10 mouse cellular contexts compared by ENCODE assay signal in the genomic region with DNA sequence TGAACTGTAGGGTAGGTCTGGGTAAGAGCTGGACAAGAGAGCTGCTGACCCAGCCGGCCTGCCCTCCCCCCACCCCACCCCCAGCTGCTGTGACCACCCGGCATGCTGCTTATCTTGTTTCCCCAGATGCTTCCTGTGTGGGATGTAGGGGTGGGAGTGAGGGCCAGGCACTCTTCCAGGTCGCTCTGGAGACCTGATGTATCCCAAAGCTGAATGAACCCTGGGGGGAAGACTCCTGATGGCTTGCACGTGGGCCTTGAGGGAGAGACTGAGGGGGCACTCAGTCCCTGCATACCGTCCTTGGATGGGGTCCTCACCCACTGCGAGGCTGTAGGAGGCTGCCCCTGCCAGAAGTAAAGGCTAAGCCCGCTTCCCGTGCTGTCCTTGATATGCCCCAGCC. TPM values are rescaled to one million over a fixed set of nuclear protein-coding genes. Genes with fewer than 3 reads are reported as not detected.
DNase-seq lines count a peak whose midpoint lies in the region; ATAC-seq and TF ChIP-seq lines count a peak whose summit lies in the region.
"Had no signal": no experiment of that assay in that cellular context is flagged by ENCODE, and none has a peak within 500 bp of the region (broad histone marks: within the 10 kb centered on the region; RNA-seq: fewer than 3 reads in every experiment).

No protein-coding gene starts in this region.

- H3K79me2 ChIP-seq in heart, adult 2 months (replicated peaks; ENCODE audit: control insufficient read depth, insufficient read depth, low read length), result no peaks in the 10 kb centered on the region

- H3K27ac ChIP-seq in heart, adult 2 months, result peak overlapping the region; percentile 90
- H3K27ac ChIP-seq in midbrain, embryonic 13.5 days, result no peak overlapping the region

- peak overlapping the region; percentile 15; the same call in 1 of the 2 replicates for H3K9ac ChIP-seq in heart, adult 2 months (ENCODE audit: low read depth, low read length)
- no peak overlapping the region for H3K9ac ChIP-seq in midbrain, embryonic 13.5 days (replicated peaks)

- peak; percentile 41 for DNase-seq in gastrocnemius, postnatal 25 days
- no peak for DNase-seq in gastrocnemius, adult 8-10 months (ENCODE audit: low spot score in 2 of 2)
- peak; percentile 70 to 81 for DNase-seq in heart, adult 2 months
- DNase-seq in kidney, postnatal 10 days, result peak; percentile 79
- peak; percentile 74 to 85 for DNase-seq in lung, postnatal 4 days
- no peak for DNase-seq in left cerebral cortex, postnatal 4 days
- DNase-seq in left cerebral cortex, postnatal 25 days (ENCODE audit: low spot score in 2 of 2), result no peak

- TF ChIP-seq POLR2A in heart, adult 2 months (IDR thresholded peaks at IDR 0.05; ENCODE audit: insufficient read depth, low read depth, low read length), result peak; percentile 54; the same call in 1 of the 2 replicates

- peak; percentile 99 for TF ChIP-seq EP300 in heart, adult 2 months (IDR thresholded peaks at IDR 0.05; ENCODE audit: insufficient read depth, low read depth, low read length)

- no peak for ATAC-seq in midbrain, embryonic 13.5 days

- H3K9me3 ChIP-seq in midbrain, embryonic 13.5 days, result no peaks in the 10 kb centered on the region

- no peaks in the 10 kb centered on the region for H3K27me3 ChIP-seq in heart, adult 2 months (ENCODE audit: control insufficient read depth, insufficient read depth, low read length)
- no peaks in the 10 kb centered on the region for H3K27me3 ChIP-seq in midbrain, embryonic 13.5 days

- intact Hi-C loops in heart, adult 2 months (cut with DNase I), result no loop called here
- intact Hi-C loops in left cerebral cortex, postnatal 4 days (cut with DNase I), result no loop called here
- intact Hi-C loops in left cerebral cortex, postnatal 25 days (cut with DNase I), result no loop called here

- no peaks in the 10 kb centered on the region for H3K36me3 ChIP-seq in heart, adult 2 months (ENCODE audit: control insufficient read depth, insufficient read depth, low read length)
- H3K36me3 ChIP-seq in midbrain, embryonic 13.5 days, result no peaks in the 10 kb centered on the region

- no peak for TF ChIP-seq CTCF in heart, adult 2 months (IDR thresholded peaks at IDR 0.05)

- H3K4me1 ChIP-seq in heart, adult 2 months (ENCODE audit: control insufficient read depth, insufficient read depth, low read length), result peaks cover 19% of the 10 kb centered on the region
- H3K4me1 ChIP-seq in midbrain, embryonic 13.5 days (replicated peaks), result peaks cover 8% of the 10 kb centered on the region

- H3K4me3 ChIP-seq in heart, adult 2 months, result no peak overlapping the region
- H3K4me3 ChIP-seq in midbrain, embryonic 13.5 days (replicated peaks), result no peak overlapping the region

- H3K4me2 ChIP-seq in midbrain, embryonic 13.5 days (replicated peaks), result no peak overlapping the region

- 29% methylated on average over 8 of the region's 8 CpGs for WGBS in heart, adult 2 months
- 60% methylated on average over 8 of the region's 8 CpGs for WGBS in midbrain, embryonic 13.5 days

RNA-seq across cellular contexts. Expression of gene Atp5mpl, which starts 21.7 kb away (rescaled TPM):
- total RNA-seq in gastrocnemius, postnatal 25 days (2021), result 100 to 1,000 TPM; 775 to 816 TPM
- total RNA-seq in gastrocnemius, adult 8-10 months (2022), result 100 to 1,000 TPM; 712 to 770 (median 740) TPM
- 1,000 to 10,000 TPM; 1,131 to 1,298 TPM for total RNA-seq in heart, adult 2 months (2021)
- 163 and 316 TPM in 2 replicates for polyA plus RNA-seq in heart, adult 2 months (2012; rRNA removed)
- 100 to 1,000 TPM; 363 to 384 TPM for total RNA-seq in left cerebral cortex, postnatal 4 days (2021)
- total RNA-seq in left cerebral cortex, postnatal 25 days (2021), result 100 to 1,000 TPM; 375 to 382 TPM
- polyA plus RNA-seq in midbrain, embryonic 13.5 days (2015; fragmentation: Nextera tagmentation; extraction: Ambion mirVana), result 697 and 714 TPM in 2 replicates

RNA-seq across cellular contexts. Expression of gene Tdrd9, which starts 26.2 kb away (rescaled TPM):
- total RNA-seq in gastrocnemius, postnatal 25 days (2021), result under 1 TPM; 0.08 to 0.46 TPM
- total RNA-seq in gastrocnemius, adult 8-10 months (2022), result under 1 TPM in 3 of 4 experiments, not detected in 1; 0.07 to 0.29 (median 0.16) TPM
- total RNA-seq in heart, adult 2 months (2021), result under 1 TPM in 1 of 2 experiments, not detected in 1; 0.09 TPM
- polyA plus RNA-seq in heart, adult 2 months (2012; rRNA removed), result 0.10 and 0.15 TPM in 2 replicates
- total RNA-seq in left cerebral cortex, postnatal 4 days (2021), result under 1 TPM; 0.34 to 0.56 TPM
- total RNA-seq in left cerebral cortex, postnatal 25 days (2021), result under 1 TPM; 0.28 to 0.85 TPM
- polyA plus RNA-seq in midbrain, embryonic 13.5 days (2015; fragmentation: Nextera tagmentation; extraction: Ambion mirVana), result 0.23 and 0.58 TPM in 2 replicates

RNA-seq across cellular contexts. Expression of gene Rd3l, which starts 36.0 kb away (rescaled TPM):
- total RNA-seq in gastrocnemius, postnatal 25 days (2021), result not detected
- total RNA-seq in gastrocnemius, adult 8-10 months (2022), result not detected
- under 1 TPM; 0.32 to 0.44 TPM for total RNA-seq in heart, adult 2 months (2021)
- polyA plus RNA-seq in heart, adult 2 months (2012; rRNA removed), result not detected in 2 replicates
- not detected for total RNA-seq in left cerebral cortex, postnatal 4 days (2021)
- total RNA-seq in left cerebral cortex, postnatal 25 days (2021), result under 1 TPM; 0.34 to 0.50 TPM
- polyA plus RNA-seq in midbrain, embryonic 13.5 days (2015; fragmentation: Nextera tagmentation; extraction: Ambion mirVana), result not detected in 2 replicates
- total RNA-seq: ES-E14 had no signal
- polyA plus RNA-seq: limb, embryonic 11.5 days had no signal

RNA-seq across cellular contexts. Expression of gene Ppp1r13b, which starts 37.2 kb away (rescaled TPM):
- total RNA-seq in gastrocnemius, postnatal 25 days (2021), result 1 to 10 TPM; 5.3 to 6.1 TPM
- 1 to 10 TPM; 4.1 to 8.0 (median 6.0) TPM for total RNA-seq in gastrocnemius, adult 8-10 months (2022)
- total RNA-seq in heart, adult 2 months (2021), result 10 to 100 TPM; 18.0 to 18.1 TPM
- 11.8 and 16.6 TPM in 2 replicates for polyA plus RNA-seq in heart, adult 2 months (2012; rRNA removed)
- 10 to 100 TPM; 58.1 to 60.3 TPM for total RNA-seq in left cerebral cortex, postnatal 4 days (2021)
- 10 to 100 TPM; 58.4 to 63.9 TPM for total RNA-seq in left cerebral cortex, postnatal 25 days (2021)
- polyA plus RNA-seq in midbrain, embryonic 13.5 days (2015; fragmentation: Nextera tagmentation; extraction: Ambion mirVana), result 17.8 and 19.7 TPM in 2 replicates

Comparison
In these comparisons a context has a peak if more than half of its experiments do, and no peak if none do; other contexts are left out.
1. DNase-seq: peak in gastrocnemius, postnatal 25 days (single experiment), heart, adult 2 months (2 of 2), kidney, postnatal 10 days (single experiment) and lung, postnatal 4 days (2 of 2); none in gastrocnemius, adult 8-10 months (0 of 2), left cerebral cortex, postnatal 4 days (single experiment) and left cerebral cortex, postnatal 25 days (0 of 2).